Mouse (Mus musculus) macrophage (primary cell): ENCODE data around the gene Relb. TPM values are rescaled to one million over a fixed set of nuclear protein-coding genes. Genes with fewer than 3 reads are reported as not detected.

Source experiments
- H3K27ac ChIP-seq: fragments of 350-480 bp; formaldehyde crosslinking; 2 replicates; pipeline ENCODE4 v1.9.0; 2021
- H3K36me3 ChIP-seq: fragments of 350-480 bp; formaldehyde crosslinking; 2 replicates; pipeline ENCODE4 v1.9.0; 2021; ENCODE audit errors: inconsistent target
- H3K4me3 ChIP-seq: fragments of 350-480 bp; formaldehyde crosslinking; 2 replicates; pipeline ENCODE4 v1.9.0; 2021; ENCODE audit errors: inconsistent target
- H3K79me2 ChIP-seq: fragments of 350-480 bp; formaldehyde crosslinking; 2 replicates; pipeline ENCODE4 v1.9.0; 2021; ENCODE audit errors: inconsistent target
- WGBS: methylation state at CpG from one replicate; pipeline ENCODE4 v1.1.7; 2026; ENCODE audit warnings: inconsistent platforms; ENCODE audit not compliant: missing documents; 5-methylcytosine and 5-hydroxymethylcytosine counted together
- polyA plus RNA-seq: library from polyadenylated mRNA; stranded (reverse); fragments of 250-400 nt; gene quantifications from 3 replicates; pipeline ENCODE4 v1.2.4, GENCODE M21; 2018; ENCODE audit warnings: inconsistent platforms

Relb gene
- polyA plus RNA-seq, 1 experiment from 2014 or later = 11.3 TPM

GRCm38 (mm10) chr7:19580634-19581033 is 48.6 kb downstream of the Relb start:
- Histone ChIP-seq H3K4me3 (no peak overlapping the region), H3K79me2 (no peaks in the 10 kb centered on the region), H3K36me3 (peaks cover 27% of the 10 kb centered on the region), H3K27ac (no peak overlapping the region)
- 94% methylated on average over 8 of the region's 8 CpGs for WGBS

GRCm38 (mm10) chr7:19579751-19580150 is 49.5 kb downstream of the Relb start:
- Histone ChIP-seq H3K79me2 (no peaks in the 10 kb centered on the region), H3K36me3 (peaks cover 26% of the 10 kb centered on the region), H3K27ac (no peak overlapping the region), H3K4me3 (no peak overlapping the region)
- WGBS = 95% methylated on average over 9 of the region's 10 CpGs

GRCm38 (mm10) chr7:19578436-19578835 is 50.8 kb downstream of the Relb start:
- no peak overlapping the region for H3K4me3 ChIP-seq
- H3K27ac ChIP-seq = no peak overlapping the region
- WGBS = 69% methylated on average over 4 of the region's 4 CpGs
- peaks cover 13% of the 10 kb centered on the region; the same call in 1 of the 2 replicates for H3K36me3 ChIP-seq
- no peaks in the 10 kb centered on the region for H3K79me2 ChIP-seq

DNA sequence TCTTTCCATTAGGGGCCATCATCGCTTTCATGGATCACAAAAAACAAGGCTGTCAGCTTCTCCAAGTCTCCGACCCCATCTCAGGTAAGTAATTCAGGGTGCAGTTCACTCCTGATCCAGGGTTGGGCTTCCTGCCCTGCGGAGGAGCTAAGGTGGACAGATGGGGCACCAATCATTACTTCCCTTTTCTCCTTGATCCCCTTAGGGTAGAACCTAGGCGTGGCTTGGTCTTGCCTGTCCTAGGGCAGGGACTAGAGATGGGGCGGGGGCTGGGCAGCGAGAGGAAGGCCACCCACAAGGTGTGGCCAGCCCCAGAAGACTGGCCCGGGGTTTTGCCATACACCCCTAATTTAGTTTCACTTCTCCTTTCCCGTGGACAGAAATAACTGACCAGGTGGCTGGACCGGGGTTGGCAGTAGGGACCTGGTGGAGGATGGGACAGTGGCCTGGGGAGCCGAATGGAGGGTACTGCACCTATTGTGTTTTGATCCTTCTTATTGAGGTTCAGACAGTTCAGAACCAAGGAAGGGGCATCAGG is 51.3 kb downstream of the Relb start:
- H3K4me3 ChIP-seq = peak overlapping the region; percentile 14; the same call in 1 of the 2 replicates
- H3K36me3 ChIP-seq = peaks cover 11% of the 10 kb centered on the region; the same call in 1 of the 2 replicates
- WGBS = 8% methylated on average over 10 of the region's 10 CpGs
- peaks cover under 1% of the 10 kb centered on the region; the same call in 1 of the 2 replicates for H3K79me2 ChIP-seq
- H3K27ac ChIP-seq = no peak overlapping the region

- Histone ChIP-seq H3K36me3 (peaks cover 8% of the 10 kb centered on the region; the same call in 1 of the 2 replicates), H3K4me3 (peak within 1 kb of the TSS; percentile 14; the same call in 1 of the 2 replicates), H3K79me2 (peaks cover 7% of the 10 kb centered on the region), H3K27ac (no peak within 1 kb of the TSS)
- 2% methylated on average over 48 of the region's 56 CpGs for WGBS
Observed at GRCm38 (mm10) chr7:19577141-19577852, 51.9 kb downstream of the Relb start, which contains the start of the genes Zfp296 and Gemin7. Zfp296 (plus strand) TSS chr7:19577287. Gemin7 (minus strand) TSS chr7:19577595.

- 84% methylated on average over 3 of the region's 3 CpGs for WGBS
- Histone ChIP-seq H3K79me2 (peaks cover 24% of the 10 kb centered on the region), H3K36me3 (no peaks in the 10 kb centered on the region; the same call in 1 of the 2 replicates), H3K27ac (no peak overlapping the region), H3K4me3 (no peak overlapping the region)
Observed at GRCm38 (mm10) chr7:19575559-19575958, 53.7 kb downstream of the Relb start.

DNA sequence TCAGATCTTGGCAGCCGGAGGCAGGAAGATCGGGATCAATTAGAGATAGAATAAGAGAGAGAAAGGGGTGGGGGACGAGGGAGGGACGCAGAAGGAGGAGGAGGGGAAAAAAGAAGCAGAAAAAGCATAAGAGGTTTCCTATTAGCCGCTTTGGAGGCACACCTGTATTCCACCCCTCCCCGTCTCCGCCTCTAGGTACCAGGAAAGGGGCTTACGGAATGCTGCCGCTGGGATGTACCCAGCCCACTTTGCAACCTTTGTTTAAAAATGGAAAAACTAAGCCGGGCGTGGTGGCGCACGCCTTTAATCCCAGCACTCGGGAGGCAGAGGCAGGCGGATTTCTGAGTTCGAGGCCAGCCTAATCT is 55.5 kb downstream of the Relb start:
- Histone ChIP-seq H3K27ac (peak overlapping the region; percentile 35), H3K4me3 (peak overlapping the region; percentile 91), H3K79me2 (peaks cover 42% of the 10 kb centered on the region), H3K36me3 (peaks cover 9% of the 10 kb centered on the region)
- WGBS = 48% methylated on average over 12 of the region's 16 CpGs

DNA sequence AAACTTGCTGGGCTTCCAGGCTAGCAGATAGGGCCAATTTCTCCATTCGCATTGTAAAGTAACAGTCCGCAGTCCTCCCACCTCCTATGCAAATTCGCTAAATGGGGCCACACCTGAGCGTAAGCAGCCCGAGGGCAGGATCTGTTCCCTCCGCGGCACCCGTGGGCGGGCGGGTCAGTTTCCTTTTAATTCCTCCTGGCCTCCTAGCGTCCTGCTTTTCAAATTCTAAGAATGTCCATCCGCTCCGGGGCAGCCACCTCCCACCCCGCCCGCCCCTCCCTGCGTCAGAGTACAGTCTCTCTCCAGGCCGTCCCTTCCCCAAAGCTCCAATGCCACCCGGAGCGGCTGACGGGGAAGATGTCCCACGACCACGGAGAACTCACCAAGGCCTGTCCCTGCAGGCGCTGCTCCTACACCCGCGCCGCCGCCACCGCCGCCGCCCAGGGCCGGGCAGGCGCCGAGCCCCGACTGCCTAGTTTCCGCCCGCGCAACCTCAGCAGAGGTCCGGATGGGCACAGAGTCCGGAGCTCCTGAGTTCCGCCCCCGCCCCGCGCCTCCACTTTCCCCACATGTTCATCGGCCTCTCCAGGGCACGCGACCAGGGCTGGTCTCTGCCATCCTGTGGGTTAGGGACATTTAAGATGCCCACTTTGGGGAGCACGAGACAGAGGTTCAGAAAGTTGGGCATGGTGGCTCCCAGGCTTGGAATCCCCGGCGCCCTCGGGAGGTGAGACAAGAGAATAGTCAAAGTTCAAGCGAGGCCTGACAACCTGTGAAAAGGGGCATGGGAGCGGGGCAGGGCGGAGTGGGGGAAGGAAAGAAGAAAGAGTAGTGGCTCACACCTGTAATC is 56.1 kb downstream of the Relb start:
- Histone ChIP-seq H3K27ac (peak overlapping the region; percentile 49), H3K79me2 (peaks cover 48% of the 10 kb centered on the region), H3K36me3 (peaks cover 11% of the 10 kb centered on the region), H3K4me3 (peak overlapping the region; percentile 91)
- under 1% methylated on average over 53 of the region's 53 CpGs for WGBS

- H3K27ac ChIP-seq = no peak overlapping the region
- peaks cover 21% of the 10 kb centered on the region for H3K36me3 ChIP-seq
- 95% methylated on average over 3 of the region's 3 CpGs for WGBS
- no peak overlapping the region for H3K4me3 ChIP-seq
- H3K79me2 ChIP-seq = peaks cover 63% of the 10 kb centered on the region
Observed at GRCm38 (mm10) chr7:19569647-19570046, 59.6 kb downstream of the Relb start.

DNA sequence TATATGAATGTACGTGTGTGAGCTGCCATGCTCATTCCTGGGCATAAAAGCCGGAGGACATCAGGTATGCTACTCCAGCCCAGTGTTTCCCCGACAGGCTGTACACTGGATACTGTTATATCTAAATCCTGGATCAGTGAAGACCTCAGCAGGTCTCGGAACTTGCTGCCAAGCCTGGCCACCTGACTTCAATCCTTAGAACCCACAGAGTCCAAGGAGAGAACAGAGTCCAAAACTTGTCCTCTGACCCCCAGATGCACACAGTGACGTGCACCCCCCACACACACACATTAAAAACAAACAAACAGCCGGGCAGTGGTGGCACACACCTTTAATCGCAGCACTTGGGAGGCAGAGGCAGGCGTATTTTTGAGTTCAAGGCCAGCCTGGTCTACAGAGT is 61.8 kb downstream of the Relb start:
- WGBS = 97% methylated on average over 6 of the region's 8 CpGs
- no peak overlapping the region for H3K4me3 ChIP-seq
- H3K36me3 ChIP-seq = peaks cover 22% of the 10 kb centered on the region
- peaks cover 58% of the 10 kb centered on the region for H3K79me2 ChIP-seq
- H3K27ac ChIP-seq = no peak overlapping the region

- peaks cover 51% of the 10 kb centered on the region for H3K79me2 ChIP-seq
- H3K4me3 ChIP-seq = no peak overlapping the region
- peaks cover 22% of the 10 kb centered on the region for H3K36me3 ChIP-seq
- H3K27ac ChIP-seq = no peak overlapping the region
- 100% methylated on average over 2 of the region's 2 CpGs for WGBS
Observed at GRCm38 (mm10) chr7:19565803-19566202, 63.4 kb downstream of the Relb start.

- peaks cover 20% of the 10 kb centered on the region for H3K36me3 ChIP-seq
- no peak overlapping the region for H3K4me3 ChIP-seq
Observed at GRCm38 (mm10) chr7:19564455-19564854, 64.8 kb downstream of the Relb start.

DNA sequence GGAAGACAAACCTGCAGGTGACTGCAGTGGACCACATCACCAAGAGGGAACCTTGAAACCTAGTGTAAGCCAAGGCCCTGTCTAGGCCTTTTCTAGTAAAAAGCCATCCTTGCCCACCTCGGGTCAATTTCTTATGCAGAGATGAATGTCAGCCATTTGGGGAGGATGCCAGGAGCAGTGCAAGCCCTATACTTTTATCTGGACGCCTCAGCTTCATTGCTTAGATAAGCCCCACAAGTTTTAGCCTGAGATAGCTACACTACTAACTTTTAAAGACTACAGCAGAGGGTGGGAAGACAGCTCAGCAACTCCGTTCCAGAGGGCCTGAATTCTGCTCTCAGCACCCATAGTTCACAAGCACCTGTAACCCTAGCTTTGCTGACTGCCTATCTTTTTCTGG is 65.4 kb downstream of the Relb start:
- peaks cover 15% of the 10 kb centered on the region for H3K36me3 ChIP-seq
- H3K79me2 ChIP-seq = peaks cover 51% of the 10 kb centered on the region
- no peak overlapping the region for H3K4me3 ChIP-seq
- WGBS = 86% methylated on average over 3 of the region's 3 CpGs
- no peak overlapping the region for H3K27ac ChIP-seq

More at GRCm38 (mm10) chr7:19564455-19564854, 64.8 kb downstream of the Relb start:
- peaks cover 51% of the 10 kb centered on the region for H3K79me2 ChIP-seq
- no peak overlapping the region for H3K27ac ChIP-seq
- WGBS = 94% methylated on average over 2 of the region's 4 CpGs

DNA sequence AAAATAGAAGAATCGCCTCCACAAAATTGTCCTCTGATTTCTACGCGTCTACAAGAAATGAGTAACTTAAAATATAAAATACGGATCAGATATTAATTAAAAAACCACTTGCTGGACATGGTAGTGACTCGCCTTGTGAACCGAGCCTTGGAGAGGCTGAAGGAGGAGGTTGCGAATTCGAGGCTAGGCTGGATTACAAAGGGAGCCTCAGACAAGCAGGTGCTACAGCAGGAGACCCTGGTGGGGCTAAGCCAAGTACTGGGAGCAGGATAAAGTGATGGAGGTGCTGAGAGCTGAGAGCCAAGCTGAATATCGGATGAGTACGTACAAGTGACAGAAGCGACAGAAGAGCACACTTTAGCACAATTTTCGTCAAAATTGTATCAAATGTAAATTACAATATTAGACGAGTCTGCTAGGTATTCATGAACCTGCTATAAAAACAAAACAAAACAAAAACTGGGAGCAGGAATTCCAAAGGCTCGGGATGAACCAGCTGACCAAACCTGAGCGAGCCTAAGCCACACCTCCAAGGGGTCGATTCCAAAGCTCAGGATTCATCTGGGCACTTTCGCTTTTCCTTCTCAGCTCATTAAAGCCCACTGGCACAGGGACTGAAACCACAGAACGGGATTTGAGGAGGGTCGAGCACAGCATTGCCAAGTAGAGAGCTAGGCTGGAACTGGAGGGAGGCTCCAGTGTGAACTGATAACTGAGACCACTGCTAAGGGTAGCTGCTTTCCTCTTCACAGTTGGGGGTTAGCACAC is 66.4 kb downstream of the Relb start, which contains the start of gene Ppp1r37:
Gene Ppp1r37 (minus strand): TSS at position 434 of the 768 bp plus-strand sequence.
- Histone ChIP-seq H3K4me3 (peak within 1 kb of the TSS; percentile 44), H3K79me2 (peaks cover 51% of the 10 kb centered on the region), H3K36me3 (peaks cover 11% of the 10 kb centered on the region), H3K27ac (peak within 1 kb of the TSS; percentile 84)
- 2% methylated on average over 19 of the region's 19 CpGs for WGBS
